Mouse (Mus musculus) naive thymus-derived CD4-positive, alpha-beta T cell, adult 5 months (primary cell): ENCODE data around the gene Gm49352. TPM values are rescaled to one million over a fixed set of nuclear protein-coding genes. Genes with fewer than 3 reads are reported as not detected.

Source experiments
- polyA plus RNA-seq: library from polyadenylated mRNA; unstranded; fragments of 100-300 nt; shearing (Covaris generic); gene quantifications from one replicate; pipeline ENCODE4 v1.2.1, GENCODE M21; 2017

The Gm49352 gene
- not detected for polyA plus RNA-seq

DNA sequence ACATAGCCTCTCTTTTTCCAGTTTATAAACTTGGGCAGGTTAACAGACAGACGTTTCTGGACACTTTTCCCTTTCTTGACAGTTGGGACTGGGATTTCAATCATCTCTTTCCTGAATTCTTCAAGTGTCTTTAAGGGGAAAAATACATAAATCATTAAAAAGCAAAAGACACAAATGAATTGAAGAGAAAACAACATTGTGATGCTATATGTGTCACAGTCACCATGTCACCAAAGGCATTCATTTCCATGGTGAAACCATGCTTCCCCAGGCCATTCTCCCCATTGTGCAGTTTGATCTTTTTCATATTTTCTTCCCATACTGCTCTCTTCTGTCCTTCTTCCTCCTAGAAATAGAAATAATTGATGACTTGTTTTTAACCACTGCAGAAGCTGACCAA is at the start of gene Gm49352:
TSS of gene Gm49352 (minus strand) at position 101 of the 400 bp plus-strand sequence.

DNA sequence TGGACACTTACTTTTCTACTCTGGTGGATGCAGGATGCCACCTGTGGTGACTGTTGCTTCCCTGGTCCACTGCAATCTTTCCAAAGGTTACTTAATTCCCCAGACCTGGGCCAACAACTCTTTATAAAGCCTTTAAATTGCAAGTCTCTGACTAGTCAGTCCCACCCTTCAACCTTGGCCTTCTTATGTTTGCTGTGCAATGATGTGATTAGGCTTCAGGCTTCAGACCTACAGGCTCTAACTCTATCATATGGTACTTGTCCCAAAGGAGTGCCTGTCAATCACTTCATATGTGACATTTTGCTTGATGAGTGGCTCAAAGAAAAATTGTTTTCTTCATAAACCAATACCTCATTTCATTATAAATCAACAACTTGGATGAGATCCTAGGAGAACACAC is 2.1 kb upstream of the Gm49352 start, which contains the start of gene Cts3:
TSS of gene Cts3 (minus strand) at position 101 of the 400 bp plus-strand sequence.

DNA sequence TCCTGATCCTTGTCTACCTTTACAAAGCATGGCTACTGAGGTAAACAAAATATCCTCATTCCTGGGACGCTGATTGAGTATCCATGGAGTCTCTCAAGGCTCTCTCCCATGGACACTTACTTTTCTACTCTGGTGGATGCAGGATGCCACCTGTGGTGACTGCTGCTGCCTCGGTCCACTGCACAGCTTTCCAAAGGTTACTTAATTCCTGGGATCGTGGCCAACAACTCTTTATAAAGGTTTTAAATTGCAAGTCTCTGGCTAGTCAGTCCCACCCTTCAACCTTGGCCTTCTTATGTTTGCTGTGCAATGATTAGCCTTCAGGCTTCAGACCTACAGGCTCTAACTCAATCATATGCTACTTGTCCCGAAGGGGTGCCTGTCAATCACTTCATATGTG is 26.3 kb downstream of the Gm49352 start, which contains the start of gene Ctsm:
TSS of gene Ctsm (minus strand) at position 209 of the 400 bp plus-strand sequence.

Other genes with a start within 250 kb of the Gm49352 start
- not detected for gene Cts7, start 210.0 kb downstream of the Gm49352 start, polyA plus RNA-seq
- gene Ctsm, start 26.3 kb downstream of the Gm49352 start, polyA plus RNA-seq: not detected
- gene Cts3, start 2.0 kb upstream of the Gm49352 start, polyA plus RNA-seq: not detected